Mouse (Mus musculus) stomach, embryonic 16.5 days (tissue): Measurements from ENCODE around the gene Il13. TPM values are rescaled to one million over a fixed set of nuclear protein-coding genes. Genes with fewer than 3 reads are reported as not detected.

Source experiments
- ATAC-seq: fragments of 200-750 bp; cut with Nextera tagmentation; 2 replicates; pipeline ENCODE4 v1.8.0; 2017; ENCODE audit warnings: moderate number of reproducible peaks, moderate TSS enrichment; ENCODE audit not compliant: insufficient read depth, low FRiP score
- H3K27ac ChIP-seq: fragments of 300-500 bp; sonication (generic); 2 replicates; pipeline ENCODE4 v1.5.1; 2014; ENCODE audit warnings: low read length
- H3K27me3 ChIP-seq: fragments of 300-500 bp; sonication (generic); 2 replicates; pipeline ENCODE4 v1.6.1; 2014; ENCODE audit warnings: low read length, control low read depth, mixed read lengths; ENCODE audit not compliant: control insufficient read depth, insufficient read depth
- H3K36me3 ChIP-seq: fragments of 300-500 bp; sonication (generic); 2 replicates; pipeline ENCODE4 v1.6.1; 2014; ENCODE audit warnings: low read length; ENCODE audit not compliant: control insufficient read depth, insufficient read depth
- H3K4me1 ChIP-seq: fragments of 300-500 bp; sonication (generic); 2 replicates; pipeline ENCODE4 v1.6.1; 2014; ENCODE audit warnings: low read length, control low read depth, mixed read lengths; ENCODE audit not compliant: control insufficient read depth, insufficient read depth
- H3K4me2 ChIP-seq: fragments of 300-500 bp; sonication (generic); 2 replicates; pipeline ENCODE4 v1.6.1; 2014; ENCODE audit warnings: low read depth, low read length, mixed read lengths
- H3K4me3 ChIP-seq: fragments of 300-500 bp; sonication (generic); replicated peaks from 2 replicates; pipeline ENCODE4 v1.5.1; 2014; ENCODE audit warnings: mild to moderate bottlenecking, low read length
- H3K9ac ChIP-seq: fragments of 300-500 bp; sonication (generic); 2 replicates; pipeline ENCODE4 v1.6.1; 2014; ENCODE audit warnings: low read length
- H3K9me3 ChIP-seq: fragments of 300-500 bp; sonication (generic); replicated peaks from 2 replicates; pipeline ENCODE4 v1.6.1; 2016; ENCODE audit warnings: low read length, control low read depth; ENCODE audit not compliant: control insufficient read depth
- WGBS: fragments of 180-500 bp; shearing (Covaris S2); extraction: QIAGEN DNeasy Blood & Tissue Kit; methylation state at CpG from one replicate; pipeline ENCODE4 v1.1.7; 2014; 5-methylcytosine and 5-hydroxymethylcytosine counted together
- polyA plus RNA-seq: library from polyadenylated mRNA; unstranded; fragments of >200 nt; fragmentation: Nextera tagmentation; extraction: Ambion mirVana; gene quantifications from 2 replicates; pipeline ENCODE4 v1.2.1, GENCODE M21; 2015

Il13 gene
- polyA plus RNA-seq, 1 experiment from 2014 or later: not detected

GRCm38 (mm10) chr11:53609672-53610071 lies 24.8 kb downstream of the Il13 start:
- Histone ChIP-seq H3K27ac (no peak overlapping the region), H3K4me2 (no peak overlapping the region), H3K9me3 (no peaks in the 10 kb centered on the region), H3K27me3 (no peaks in the 10 kb centered on the region), H3K9ac (no peak overlapping the region), H3K4me1 (no peaks in the 10 kb centered on the region), H3K4me3 (no peak overlapping the region), H3K36me3 (no peaks in the 10 kb centered on the region)
- 76% methylated on average over 3 of the region's 3 CpGs for WGBS
- no peak for ATAC-seq

- no peak overlapping the region for H3K4me3 ChIP-seq
- no peaks in the 10 kb centered on the region for H3K4me1 ChIP-seq
- no peak overlapping the region for H3K4me2 ChIP-seq
- 79% methylated on average over 6 of the region's 6 CpGs for WGBS
- H3K9me3 ChIP-seq: no peaks in the 10 kb centered on the region
- H3K27me3 ChIP-seq: no peaks in the 10 kb centered on the region
- no peak overlapping the region for H3K9ac ChIP-seq
- H3K27ac ChIP-seq: no peak overlapping the region
- no peaks in the 10 kb centered on the region for H3K36me3 ChIP-seq
- no peak for ATAC-seq
Observed at GRCm38 (mm10) chr11:53609231-53609630, 25.3 kb downstream of the Il13 start.

GRCm38 (mm10) chr11:53605609-53606008 lies 28.9 kb downstream of the Il13 start:
- Histone ChIP-seq H3K4me2 (no peak overlapping the region), H3K27me3 (no peaks in the 10 kb centered on the region), H3K9me3 (no peaks in the 10 kb centered on the region), H3K27ac (no peak overlapping the region), H3K36me3 (no peaks in the 10 kb centered on the region), H3K9ac (no peak overlapping the region), H3K4me1 (no peaks in the 10 kb centered on the region), H3K4me3 (no peak overlapping the region)
- WGBS: 11% methylated on average over 12 of the region's 12 CpGs
- ATAC-seq: no peak

GRCm38 (mm10) chr11:53604983-53605382 lies 29.5 kb downstream of the Il13 start:
- no peaks in the 10 kb centered on the region for H3K9me3 ChIP-seq
- WGBS: 94% methylated on average over 3 of the region's 3 CpGs
- no peaks in the 10 kb centered on the region for H3K36me3 ChIP-seq
- no peak overlapping the region for H3K4me3 ChIP-seq
- no peaks in the 10 kb centered on the region for H3K4me1 ChIP-seq
- H3K27me3 ChIP-seq: no peaks in the 10 kb centered on the region
- H3K4me2 ChIP-seq: no peak overlapping the region
- H3K9ac ChIP-seq: no peak overlapping the region
- no peak overlapping the region for H3K27ac ChIP-seq
- ATAC-seq: no peak

- H3K36me3 ChIP-seq: no peaks in the 10 kb centered on the region
Observed at GRCm38 (mm10) chr11:53591116-53591515, 43.4 kb downstream of the Il13 start.

GRCm38 (mm10) chr11:53590368-53590768 lies 44.1 kb downstream of the Il13 start:
- Histone ChIP-seq H3K4me3 (no peak overlapping the region), H3K36me3 (no peaks in the 10 kb centered on the region), H3K9ac (no peak overlapping the region), H3K9me3 (no peaks in the 10 kb centered on the region), H3K27ac (no peak overlapping the region), H3K4me1 (no peaks in the 10 kb centered on the region), H3K27me3 (no peaks in the 10 kb centered on the region), H3K4me2 (no peak overlapping the region)
- ATAC-seq: no peak
- WGBS: 46% methylated on average over 15 of the region's 15 CpGs

More at GRCm38 (mm10) chr11:53591116-53591515, 43.4 kb downstream of the Il13 start:
- no peaks in the 10 kb centered on the region for H3K4me1 ChIP-seq
- no peak for ATAC-seq
- no peaks in the 10 kb centered on the region for H3K27me3 ChIP-seq
- 86% methylated on average over 5 of the region's 5 CpGs for WGBS
- no peak overlapping the region for H3K27ac ChIP-seq
- H3K9ac ChIP-seq: no peak overlapping the region
- no peak overlapping the region for H3K4me3 ChIP-seq
- no peaks in the 10 kb centered on the region for H3K9me3 ChIP-seq
- no peak overlapping the region for H3K4me2 ChIP-seq

- Histone ChIP-seq H3K4me2 (no peak overlapping the region), H3K27me3 (no peaks in the 10 kb centered on the region), H3K36me3 (no peaks in the 10 kb centered on the region), H3K9me3 (no peaks in the 10 kb centered on the region), H3K4me1 (no peaks in the 10 kb centered on the region), H3K27ac (no peak overlapping the region), H3K9ac (no peak overlapping the region), H3K4me3 (no peak overlapping the region)
- 81% methylated on average over 8 of the region's 8 CpGs for WGBS
- no peak for ATAC-seq
Observed at GRCm38 (mm10) chr11:53588279-53588678, 46.2 kb downstream of the Il13 start.

- no peak for ATAC-seq
- Histone ChIP-seq H3K4me1 (no peaks in the 10 kb centered on the region), H3K27ac (no peak overlapping the region), H3K4me2 (no peak overlapping the region), H3K36me3 (no peaks in the 10 kb centered on the region), H3K9me3 (no peaks in the 10 kb centered on the region), H3K27me3 (no peaks in the 10 kb centered on the region), H3K9ac (no peak overlapping the region), H3K4me3 (no peak overlapping the region)
- 93% methylated on average over 6 of the region's 6 CpGs for WGBS
Observed at GRCm38 (mm10) chr11:53585510-53585909, 49.0 kb downstream of the Il13 start.

GRCm38 (mm10) chr11:53584849-53585248 lies 49.7 kb downstream of the Il13 start:
- Histone ChIP-seq H3K4me2 (no peak overlapping the region), H3K9me3 (no peaks in the 10 kb centered on the region), H3K36me3 (no peaks in the 10 kb centered on the region), H3K9ac (no peak overlapping the region), H3K27ac (no peak overlapping the region), H3K4me3 (no peak overlapping the region), H3K27me3 (no peaks in the 10 kb centered on the region), H3K4me1 (no peaks in the 10 kb centered on the region)
- WGBS: 62% methylated on average over 3 of the region's 3 CpGs
- no peak for ATAC-seq

- no peak for ATAC-seq
- Histone ChIP-seq H3K9ac (no peak overlapping the region), H3K27ac (no peak overlapping the region), H3K9me3 (no peaks in the 10 kb centered on the region), H3K4me1 (no peaks in the 10 kb centered on the region), H3K4me3 (no peak overlapping the region), H3K27me3 (no peaks in the 10 kb centered on the region), H3K36me3 (peaks cover 3% of the 10 kb centered on the region; the same call in 1 of the 2 replicates), H3K4me2 (no peak overlapping the region)
- 68% methylated on average over 10 of the region's 10 CpGs for WGBS
Observed at GRCm38 (mm10) chr11:53583151-53583550, 51.4 kb downstream of the Il13 start.
